Mouse (Mus musculus): ENCODE results near the gene Kdm2a.

GRCm38 (mm10) chr19:4297851-4298250 lies 100.2 kb downstream of the Kdm2a start:
- TF ChIP-seq POLR2A (IDR thresholded peaks at IDR 0.05; ENCODE audit: low read depth, low read length) (no peak), CTCF (IDR thresholded peaks at IDR 0.05; ENCODE audit: borderline replicate concordance, insufficient read depth, low read length) (no peak)

Data from embryonic fibroblast, embryonic 13.5 days (primary cell).